Mouse (Mus musculus) layer of hippocampus, adult 8-10 months (tissue): ENCODE data around the gene Met. TPM values are rescaled to one million over a fixed set of nuclear protein-coding genes. Genes with fewer than 3 reads are reported as not detected.

Experiments
- DNase-seq, 2 experiments: peaks; one replicate each; pipeline ENCODE4 v3.0.0; 2022; ENCODE audit warnings: low spot score in 2 of 2
- total RNA-seq, 4 experiments: library from RNA; stranded (reverse); gene quantifications; 2 replicates each; pipeline ENCODE4 v1.2.4; 2022

The Met gene
- total RNA-seq, 4 experiments from 2014 or later, result 2.9 to 5.3 (median 4.5) TPM

- DNase-seq, result no peak
Measured at GRCm38 (mm10) chr6:17601526-17601925, 137.9 kb downstream of the Met start.

GRCm38 (mm10) chr6:17606915-17607314 lies 143.3 kb downstream of the Met start:
- DNase-seq, result no peak

- DNase-seq, result no peak
Measured at GRCm38 (mm10) chr6:17611352-17612010, 147.9 kb downstream of the Met start.

- no peak for DNase-seq
Measured at GRCm38 (mm10) chr6:17612652-17613051, 149.1 kb downstream of the Met start.

GRCm38 (mm10) chr6:17620823-17621222 lies 157.2 kb downstream of the Met start:
- DNase-seq, result no peak

GRCm38 (mm10) chr6:17621436-17621835 lies 157.8 kb downstream of the Met start:
- DNase-seq, result no peak

Other genes with a start within 250 kb of the Met start
- gene Cav2, start 182.6 kb upstream of the Met start, total RNA-seq, result 10 to 100 TPM; 19.4 to 34.5 (median 31.0) TPM
- gene Cav1, start 157.5 kb upstream of the Met start, total RNA-seq, result 10 to 100 TPM; 16.7 to 29.8 (median 23.3) TPM
- gene Capza2, start 172.4 kb downstream of the Met start, total RNA-seq, result 100 to 1,000 TPM; 271 to 292 (median 278) TPM
- gene St7, start 229.1 kb downstream of the Met start, total RNA-seq, result 10 to 100 TPM; 31.5 to 58.0 (median 46.3) TPM